Mouse (Mus musculus) lung, adult 2 months (tissue): ENCODE measurements around the gene Htr1f. TPM values are rescaled to one million over a fixed set of nuclear protein-coding genes. Genes with fewer than 3 reads are reported as not detected.

Experiments
- DNase-seq: peaks from one replicate; pipeline ENCODE4 v3.0.0; 2022
- H3K4me1 ChIP-seq: fragments of 200-500 bp; 2 replicates; pipeline ENCODE4 v1.6.1; 2011; ENCODE audit warnings: low read length; ENCODE audit not compliant: control insufficient read depth, insufficient read depth
- H3K4me3 ChIP-seq: fragments of 200-500 bp; replicated peaks from 2 replicates; pipeline ENCODE3; 2011; ENCODE audit warnings: low read depth, mild to moderate bottlenecking, control low read depth, low read length; ENCODE audit errors: extremely low read depth
- CTCF ChIP-seq: fragments of 200-500 bp; IDR thresholded peaks from 2 replicates; pipeline ENCODE4 v1.5.1; 2011; ENCODE audit warnings: mild to moderate bottlenecking, low read length, control low read depth; ENCODE audit not compliant: insufficient read depth
- POLR2A ChIP-seq: fragments of 200-500 bp; IDR thresholded peaks from 2 replicates; pipeline ENCODE4 v1.6.1; 2011; ENCODE audit warnings: low read depth, mild to moderate bottlenecking, control low read depth, low read length, borderline replicate concordance; ENCODE audit errors: extremely low read depth
- WGBS: fragments of 180-500 bp; shearing (Covaris S2); methylation state at CpG from one replicate; pipeline ENCODE4 v1.1.7; 2018; 5-methylcytosine and 5-hydroxymethylcytosine counted together
- polyA plus RNA-seq: library from polyadenylated mRNA; depleted of rRNA; stranded (reverse); fragments of >200 nt; gene quantifications from 2 replicates; pipeline ENCODE4 v1.2.3, GENCODE M21; 2012

The Htr1f gene
- polyA plus RNA-seq, 1 experiment, result not detected

GRCm38 (mm10) chr16:65029675-65030074, 76.0 kb downstream of the Htr1f start:
- no peak overlapping the region for H3K4me3 ChIP-seq
- TF ChIP-seq CTCF (no peak), POLR2A (no peak)
- DNase-seq, result no peak

GRCm38 (mm10) chr16:65022364-65022763, 83.3 kb downstream of the Htr1f start:
- Histone ChIP-seq H3K4me1 (no peaks in the 10 kb centered on the region), H3K4me3 (no peak overlapping the region)
- DNase-seq, result no peak
- no peak for TF ChIP-seq CTCF
- 59% methylated on average over 3 of the region's 3 CpGs for WGBS

More at GRCm38 (mm10) chr16:65029675-65030074, 76.0 kb downstream of the Htr1f start:
- WGBS, result 78% methylated on average over 1 of the region's 1 CpGs
- H3K4me1 ChIP-seq, result no peaks in the 10 kb centered on the region

- TF ChIP-seq POLR2A (no peak), CTCF (no peak)
- Histone ChIP-seq H3K4me1 (no peaks in the 10 kb centered on the region), H3K4me3 (no peak overlapping the region)
- DNase-seq, result no peak
- WGBS, result 95% methylated on average over 1 of the region's 1 CpGs
Measured at GRCm38 (mm10) chr16:65018710-65019109, 86.9 kb downstream of the Htr1f start.

- 67% methylated on average over 7 of the region's 7 CpGs for WGBS
- no peak overlapping the region for H3K4me3 ChIP-seq
- no peaks in the 10 kb centered on the region for H3K4me1 ChIP-seq
- no peak for DNase-seq
- no peak for TF ChIP-seq POLR2A
- no peak for TF ChIP-seq CTCF
Measured at GRCm38 (mm10) chr16:65018134-65018533, 87.5 kb downstream of the Htr1f start.

- H3K4me1 ChIP-seq, result no peaks in the 10 kb centered on the region
Measured at GRCm38 (mm10) chr16:65017566-65017965, 88.1 kb downstream of the Htr1f start.

GRCm38 (mm10) chr16:65015241-65015640, 90.4 kb downstream of the Htr1f start:
- TF ChIP-seq POLR2A, result no peak
- no peak for TF ChIP-seq CTCF
- DNase-seq, result no peak

More at GRCm38 (mm10) chr16:65017566-65017965, 88.1 kb downstream of the Htr1f start:
- TF ChIP-seq CTCF (no peak), POLR2A (no peak)
- WGBS, result 52% methylated on average over 1 of the region's 1 CpGs
- no peak for DNase-seq
- no peak overlapping the region for H3K4me3 ChIP-seq

GRCm38 (mm10) chr16:65001993-65002821, 103.4 kb downstream of the Htr1f start:
- WGBS, result 73% methylated on average over 6 of the region's 6 CpGs
- no peak for DNase-seq
- TF ChIP-seq CTCF (no peak), POLR2A (no peak)
- H3K4me1 ChIP-seq, result no peaks in the 10 kb centered on the region
- no peak overlapping the region for H3K4me3 ChIP-seq

More at GRCm38 (mm10) chr16:65015241-65015640, 90.4 kb downstream of the Htr1f start:
- 76% methylated on average over 4 of the region's 4 CpGs for WGBS
- H3K4me1 ChIP-seq, result no peaks in the 10 kb centered on the region
- no peak overlapping the region for H3K4me3 ChIP-seq

GRCm38 (mm10) chr16:64989279-64989800, 116.3 kb downstream of the Htr1f start:
- WGBS, result 64% methylated on average over 3 of the region's 3 CpGs
- DNase-seq, result no peak
- H3K4me1 ChIP-seq, result no peaks in the 10 kb centered on the region
- no peak for TF ChIP-seq POLR2A
- TF ChIP-seq CTCF, result no peak
- H3K4me3 ChIP-seq, result no peak overlapping the region

GRCm38 (mm10) chr16:64987564-64987963, 118.1 kb downstream of the Htr1f start:
- DNase-seq, result no peak
- Histone ChIP-seq H3K4me1 (no peaks in the 10 kb centered on the region), H3K4me3 (no peak overlapping the region)
- WGBS, result 84% methylated on average over 6 of the region's 6 CpGs
- TF ChIP-seq CTCF, result no peak
- TF ChIP-seq POLR2A, result no peak

- no peak for DNase-seq
- no peak for TF ChIP-seq POLR2A
- TF ChIP-seq CTCF, result no peak
- H3K4me1 ChIP-seq, result no peaks in the 10 kb centered on the region
- H3K4me3 ChIP-seq, result no peak overlapping the region
- WGBS, result 40% methylated on average over 2 of the region's 2 CpGs
Measured at GRCm38 (mm10) chr16:64987049-64987448, 118.6 kb downstream of the Htr1f start.
